Mouse (Mus musculus) kidney, adult 2 months (tissue): ENCODE results near the gene Avpr1b.

ENCODE experiments used
- CTCF ChIP-seq: fragments of 200-500 bp; conservative IDR thresholded peaks from 2 replicates; pipeline ENCODE4 v1.5.1; 2011; ENCODE audit warnings: low read depth, mild to moderate bottlenecking, control low read depth, low read length, moderate library complexity, mixed read lengths; ENCODE audit not compliant: insufficient read depth, insufficient read length
- POLR2A ChIP-seq: fragments of 200-500 bp; IDR thresholded peaks from one replicate; pipeline ENCODE4 v1.6.1; 2011; ENCODE audit warnings: low read depth, low read length, control low read depth

DNA sequence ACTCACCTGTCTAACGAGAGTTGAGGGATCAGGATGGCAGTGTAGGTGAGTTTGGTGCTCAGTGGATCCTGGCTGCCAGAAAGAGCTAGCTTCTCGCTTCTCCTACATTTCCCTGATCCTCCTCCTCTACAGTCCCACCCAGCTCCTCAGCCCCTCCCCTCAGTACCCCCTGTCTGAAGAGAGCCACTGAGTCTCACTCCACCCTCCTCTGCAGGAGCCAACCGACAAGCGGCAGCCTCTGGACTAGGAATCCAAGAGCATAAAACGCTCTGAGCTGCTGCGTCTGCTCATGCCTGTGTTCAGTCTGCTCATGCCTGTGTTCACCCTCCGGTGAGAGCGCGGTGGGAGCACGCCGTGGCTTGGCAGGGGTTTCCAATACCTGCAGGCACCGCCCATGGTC is at the start of gene Avpr1b:
- TF ChIP-seq CTCF (no peak), POLR2A (no peak)
